Mouse (Mus musculus): ENCODE results near the gene Fcho1. TPM values are rescaled to one million over a fixed set of nuclear protein-coding genes. Genes with fewer than 3 reads are reported as not detected.
"Not testable (repeated sequence)": the region's sequence is repeated elsewhere in the genome, so short reads cannot be mapped to it uniquely, and the experiment has no call there.

The Fcho1 gene
- 16.7 and 26.9 TPM in 2 replicates for polyA plus RNA-seq (2016; fragmentation: Nextera tagmentation; extraction: Ambion mirVana)

- 1% methylated on average over 54 of the region's 54 CpGs for WGBS
- Histone ChIP-seq H3K4me3 (peak within 1 kb of the TSS; percentile 82), H3K27ac (peak within 1 kb of the TSS; percentile 89), H3K27me3 (ENCODE audit: insufficient read depth, poor library complexity, severe bottlenecking) (peaks cover 62% of the 10 kb centered on the region), H3K4me1 (replicated peaks) (peaks cover 67% of the 10 kb centered on the region), H3K9me3 (no peaks in the 10 kb centered on the region), H3K36me3 (no peaks in the 10 kb centered on the region)
- DNase-seq (ENCODE audit: low spot score), result peak; percentile 78
Measured at GRCm38 (mm10) chr8:71725122-71725924, at the start of gene Fcho1. TSS of gene Fcho1 (minus strand) at chr8:71725716.

- Histone ChIP-seq H3K4me3 (no peak overlapping the region), H3K36me3 (no peaks in the 10 kb centered on the region), H3K27ac (no peak overlapping the region), H3K9me3 (peaks cover 17% of the 10 kb centered on the region), H3K27me3 (ENCODE audit: insufficient read depth, poor library complexity, severe bottlenecking) (no peaks in the 10 kb centered on the region), H3K4me1 (replicated peaks) (no peaks in the 10 kb centered on the region)
- no peak for DNase-seq (ENCODE audit: low spot score)
- 91% methylated on average over 15 of the region's 15 CpGs for WGBS
Measured at GRCm38 (mm10) chr8:71771336-71771735, 45.8 kb upstream of the Fcho1 start.

- Histone ChIP-seq H3K36me3 (no peaks in the 10 kb centered on the region), H3K4me3 (no peak overlapping the region), H3K9me3 (no peaks in the 10 kb centered on the region), H3K4me1 (replicated peaks) (no peaks in the 10 kb centered on the region), H3K27me3 (ENCODE audit: insufficient read depth, poor library complexity, severe bottlenecking) (no peaks in the 10 kb centered on the region), H3K27ac (no peak overlapping the region)
- 60% methylated on average over 3 of the region's 3 CpGs for WGBS
- no peak for DNase-seq (ENCODE audit: low spot score)
Measured at GRCm38 (mm10) chr8:71758816-71759215, 33.3 kb upstream of the Fcho1 start.

GRCm38 (mm10) chr8:71752881-71753552, 27.5 kb upstream of the Fcho1 start:
- H3K4me3 ChIP-seq; H3K36me3 ChIP-seq; DNase-seq (ENCODE audit: low spot score); H3K27ac ChIP-seq; H3K27me3 ChIP-seq (ENCODE audit: insufficient read depth, poor library complexity, severe bottlenecking); H3K9me3 ChIP-seq; H3K4me1 ChIP-seq (replicated peaks): not testable (repeated sequence)
- WGBS, result 77% methylated on average over 7 of the region's 7 CpGs

GRCm38 (mm10) chr8:71752263-71752662, 26.7 kb upstream of the Fcho1 start:
- not testable (repeated sequence) for H3K4me3 ChIP-seq; H3K27ac ChIP-seq; H3K9me3 ChIP-seq; H3K36me3 ChIP-seq; H3K4me1 ChIP-seq (replicated peaks); DNase-seq (ENCODE audit: low spot score); H3K27me3 ChIP-seq (ENCODE audit: insufficient read depth, poor library complexity, severe bottlenecking)

- H3K27me3 ChIP-seq (ENCODE audit: insufficient read depth, poor library complexity, severe bottlenecking); H3K36me3 ChIP-seq; H3K9me3 ChIP-seq; H3K27ac ChIP-seq; H3K4me1 ChIP-seq (replicated peaks); H3K4me3 ChIP-seq: not testable (repeated sequence)
- peak; percentile 27 for DNase-seq (ENCODE audit: low spot score)
- WGBS, result 54% methylated on average over 2 of the region's 2 CpGs
Measured at GRCm38 (mm10) chr8:71751337-71751886, 25.9 kb upstream of the Fcho1 start.

- DNase-seq (ENCODE audit: low spot score); H3K27me3 ChIP-seq (ENCODE audit: insufficient read depth, poor library complexity, severe bottlenecking); H3K9me3 ChIP-seq; H3K36me3 ChIP-seq; H3K27ac ChIP-seq; H3K4me1 ChIP-seq (replicated peaks); H3K4me3 ChIP-seq: not testable (repeated sequence)
- WGBS, result 85% methylated on average over 6 of the region's 6 CpGs
Measured at GRCm38 (mm10) chr8:71749321-71750075, 24.0 kb upstream of the Fcho1 start.

GRCm38 (mm10) chr8:71747082-71747481, 21.6 kb upstream of the Fcho1 start:
- not testable (repeated sequence) for H3K4me3 ChIP-seq; H3K27ac ChIP-seq; H3K27me3 ChIP-seq (ENCODE audit: insufficient read depth, poor library complexity, severe bottlenecking); H3K4me1 ChIP-seq (replicated peaks); DNase-seq (ENCODE audit: low spot score); H3K9me3 ChIP-seq; H3K36me3 ChIP-seq

GRCm38 (mm10) chr8:71745322-71745721, 19.8 kb upstream of the Fcho1 start:
- DNase-seq (ENCODE audit: low spot score), result no peak

GRCm38 (mm10) chr8:71742783-71743182, 17.3 kb upstream of the Fcho1 start:
- Histone ChIP-seq H3K27ac (no peak overlapping the region), H3K36me3 (no peaks in the 10 kb centered on the region), H3K4me3 (no peak overlapping the region), H3K9me3 (no peaks in the 10 kb centered on the region), H3K27me3 (ENCODE audit: insufficient read depth, poor library complexity, severe bottlenecking) (peaks cover 7% of the 10 kb centered on the region; the same call in 1 of the 2 replicates), H3K4me1 (replicated peaks) (peaks cover 9% of the 10 kb centered on the region)
- no peak for DNase-seq (ENCODE audit: low spot score)
- WGBS, result 71% methylated on average over 2 of the region's 2 CpGs

More at GRCm38 (mm10) chr8:71745322-71745721, 19.8 kb upstream of the Fcho1 start:
- H3K4me3 ChIP-seq, result no peak overlapping the region
- 94% methylated on average over 1 of the region's 1 CpGs for WGBS
- H3K36me3 ChIP-seq, result no peaks in the 10 kb centered on the region
- peaks cover 9% of the 10 kb centered on the region for H3K4me1 ChIP-seq (replicated peaks)
- peaks cover 3% of the 10 kb centered on the region; the same call in 1 of the 2 replicates for H3K9me3 ChIP-seq
- no peak overlapping the region for H3K27ac ChIP-seq
- peaks cover 7% of the 10 kb centered on the region; the same call in 1 of the 2 replicates for H3K27me3 ChIP-seq (ENCODE audit: insufficient read depth, poor library complexity, severe bottlenecking)

GRCm38 (mm10) chr8:71741687-71742114, 16.2 kb upstream of the Fcho1 start:
- DNase-seq (ENCODE audit: low spot score), result no peak
- 4% methylated on average over 19 of the region's 19 CpGs for WGBS
- H3K4me3 ChIP-seq, result peak overlapping the region; percentile 41

GRCm38 (mm10) chr8:71741226-71741625, 15.7 kb upstream of the Fcho1 start:
- no peak for DNase-seq (ENCODE audit: low spot score)
- Histone ChIP-seq H3K4me3 (peak overlapping the region; percentile 41; the same call in 1 of the 2 replicates), H3K27ac (no peak overlapping the region), H3K27me3 (ENCODE audit: insufficient read depth, poor library complexity, severe bottlenecking) (peaks cover 7% of the 10 kb centered on the region; the same call in 1 of the 2 replicates), H3K4me1 (replicated peaks) (peaks cover 9% of the 10 kb centered on the region), H3K36me3 (no peaks in the 10 kb centered on the region), H3K9me3 (no peaks in the 10 kb centered on the region)
- 31% methylated on average over 3 of the region's 3 CpGs for WGBS

More at GRCm38 (mm10) chr8:71741687-71742114, 16.2 kb upstream of the Fcho1 start:
- peaks cover 9% of the 10 kb centered on the region for H3K4me1 ChIP-seq (replicated peaks)
- H3K9me3 ChIP-seq, result no peaks in the 10 kb centered on the region
- peaks cover 7% of the 10 kb centered on the region; the same call in 1 of the 2 replicates for H3K27me3 ChIP-seq (ENCODE audit: insufficient read depth, poor library complexity, severe bottlenecking)
- no peaks in the 10 kb centered on the region for H3K36me3 ChIP-seq
- H3K27ac ChIP-seq, result no peak overlapping the region
